Mouse (Mus musculus) neural tube, embryonic 12.5 days (tissue): Measurements from ENCODE around the gene Gm20388. TPM values are rescaled to one million over a fixed set of nuclear protein-coding genes. Genes with fewer than 3 reads are reported as not detected.

Experiments
- ATAC-seq: fragments of 200-750 bp; cut with Nextera tagmentation; 2 replicates; pipeline ENCODE4 v1.8.0; 2017; ENCODE audit warnings: low read depth, mild to moderate bottlenecking, moderate TSS enrichment, moderate library complexity; ENCODE audit not compliant: low FRiP score
- H3K27ac ChIP-seq: fragments of 300-500 bp; sonication (generic); 2 replicates; pipeline ENCODE4 v1.5.1; 2016
- H3K27me3 ChIP-seq: fragments of 300-500 bp; sonication (generic); replicated peaks from 2 replicates; pipeline ENCODE4 v1.6.1; 2016; ENCODE audit warnings: mild to moderate bottlenecking
- H3K36me3 ChIP-seq: fragments of 300-500 bp; sonication (generic); 2 replicates; pipeline ENCODE4 v1.6.1; 2016; ENCODE audit warnings: mild to moderate bottlenecking
- H3K4me1 ChIP-seq: fragments of 300-500 bp; sonication (generic); 2 replicates; pipeline ENCODE4 v1.6.1; 2016
- H3K4me2 ChIP-seq: fragments of 300-500 bp; sonication (generic); replicated peaks from 2 replicates; pipeline ENCODE4 v1.6.1; 2016; ENCODE audit warnings: mild to moderate bottlenecking
- H3K4me3 ChIP-seq: fragments of 300-500 bp; sonication (generic); 2 replicates; pipeline ENCODE4 v1.5.1; 2016
- H3K9ac ChIP-seq: fragments of 300-500 bp; sonication (generic); 2 replicates; pipeline ENCODE4 v1.6.1; 2016; ENCODE audit warnings: mild to moderate bottlenecking
- H3K9me3 ChIP-seq: fragments of 300-500 bp; sonication (generic); 2 replicates; pipeline ENCODE4 v1.6.1; 2016; ENCODE audit warnings: mild to moderate bottlenecking
- WGBS: fragments of 180-500 bp; shearing (Covaris S2); methylation state at CpG from one replicate; pipeline ENCODE4 v1.1.7; 2016; 5-methylcytosine and 5-hydroxymethylcytosine counted together
- polyA plus RNA-seq: library from polyadenylated mRNA; unstranded; fragments of >200 nt; fragmentation: Nextera tagmentation; extraction: Ambion mirVana; gene quantifications from 2 replicates; pipeline ENCODE4 v1.2.1, GENCODE M21; 2016

The Gm20388 gene
- polyA plus RNA-seq, 1 experiment from 2014 or later: not detected

GRCm38 (mm10) chr8:119972558-119972957 lies 61.9 kb downstream of the Gm20388 start:
- Histone ChIP-seq H3K9me3 (peaks cover 1% of the 10 kb centered on the region; the same call in 1 of the 2 replicates), H3K4me3 (no peak overlapping the region), H3K9ac (no peak overlapping the region), H3K27ac (no peak overlapping the region), H3K36me3 (no peaks in the 10 kb centered on the region), H3K27me3 (no peaks in the 10 kb centered on the region), H3K4me1 (no peaks in the 10 kb centered on the region), H3K4me2 (no peak overlapping the region)
- 73% methylated on average over 12 of the region's 12 CpGs for WGBS
- ATAC-seq: no peak

- whole genome bisulfite sequencing: 67% methylated on average over 11 of the region's 11 CpGs
- Histone ChIP-seq H3K27me3 (no peaks in the 10 kb centered on the region), H3K9ac (no peak overlapping the region), H3K27ac (no peak overlapping the region), H3K36me3 (no peaks in the 10 kb centered on the region), H3K4me3 (no peak overlapping the region), H3K4me2 (no peak overlapping the region), H3K4me1 (no peaks in the 10 kb centered on the region), H3K9me3 (no peaks in the 10 kb centered on the region)
- no peak for ATAC-seq
These were observed 68.2 kb downstream of the Gm20388 start for GRCm38 (mm10) chr8:119978770-119979381.

- WGBS: 82% methylated on average over 4 of the region's 4 CpGs
- no peak for ATAC-seq
- H3K4me3 ChIP-seq: no peak overlapping the region
These were observed 70.6 kb downstream of the Gm20388 start for GRCm38 (mm10) chr8:119981253-119981652.

GRCm38 (mm10) chr8:119984085-119984484 lies 73.4 kb downstream of the Gm20388 start:
- no peak overlapping the region for H3K4me3 ChIP-seq
- no peaks in the 10 kb centered on the region for H3K4me1 ChIP-seq
- no peak overlapping the region for H3K4me2 ChIP-seq
- H3K36me3 ChIP-seq: no peaks in the 10 kb centered on the region
- H3K9ac ChIP-seq: no peak overlapping the region
- H3K9me3 ChIP-seq: no peaks in the 10 kb centered on the region
- H3K27me3 ChIP-seq: no peaks in the 10 kb centered on the region
- no peak for ATAC-seq
- H3K27ac ChIP-seq: no peak overlapping the region

More at GRCm38 (mm10) chr8:119981253-119981652, 70.6 kb downstream of the Gm20388 start:
- Histone ChIP-seq H3K4me2 (no peak overlapping the region), H3K4me1 (no peaks in the 10 kb centered on the region), H3K9ac (no peak overlapping the region), H3K27me3 (no peaks in the 10 kb centered on the region), H3K27ac (no peak overlapping the region), H3K36me3 (no peaks in the 10 kb centered on the region), H3K9me3 (no peaks in the 10 kb centered on the region)

GRCm38 (mm10) chr8:119986174-119986573 lies 75.5 kb downstream of the Gm20388 start:
- Histone ChIP-seq H3K36me3 (no peaks in the 10 kb centered on the region), H3K9me3 (no peaks in the 10 kb centered on the region), H3K4me1 (no peaks in the 10 kb centered on the region), H3K27ac (no peak overlapping the region), H3K4me2 (no peak overlapping the region), H3K27me3 (peaks cover 6% of the 10 kb centered on the region), H3K9ac (no peak overlapping the region), H3K4me3 (no peak overlapping the region)
- 66% methylated on average over 5 of the region's 5 CpGs for WGBS
- ATAC-seq: no peak

GRCm38 (mm10) chr8:119988087-119988486 lies 77.4 kb downstream of the Gm20388 start:
- H3K9ac ChIP-seq: no peak overlapping the region
- H3K36me3 ChIP-seq: no peaks in the 10 kb centered on the region
- H3K27ac ChIP-seq: no peak overlapping the region
- peaks cover 23% of the 10 kb centered on the region for H3K27me3 ChIP-seq
- no peak overlapping the region for H3K4me3 ChIP-seq
- peaks cover 11% of the 10 kb centered on the region for H3K4me1 ChIP-seq
- no peak overlapping the region for H3K4me2 ChIP-seq
- no peak for ATAC-seq
- WGBS: 76% methylated on average over 15 of the region's 15 CpGs
- H3K9me3 ChIP-seq: no peaks in the 10 kb centered on the region

GRCm38 (mm10) chr8:119992249-119992648 lies 81.6 kb downstream of the Gm20388 start, which contains the start of gene Crispld2:
Crispld2 (plus strand) TSS chr8:119992438.
- Histone ChIP-seq H3K4me3 (peak within 1 kb of the TSS; percentile 19; the same call in 1 of the 2 replicates), H3K9ac (no peak within 1 kb of the TSS), H3K36me3 (no peaks in the 10 kb centered on the region), H3K27ac (no peak within 1 kb of the TSS), H3K27me3 (peaks cover 35% of the 10 kb centered on the region), H3K9me3 (no peaks in the 10 kb centered on the region), H3K4me2 (peak within 1 kb of the TSS; percentile 57), H3K4me1 (peaks cover 15% of the 10 kb centered on the region)
- peak; percentile 89 for ATAC-seq
- under 1% methylated on average over 25 of the region's 25 CpGs for WGBS

GRCm38 (mm10) chr8:119994114-119994513 lies 83.5 kb downstream of the Gm20388 start:
- H3K4me1 ChIP-seq: peaks cover 17% of the 10 kb centered on the region
- ATAC-seq: no peak
- peaks cover 35% of the 10 kb centered on the region for H3K27me3 ChIP-seq
- no peaks in the 10 kb centered on the region for H3K9me3 ChIP-seq
- H3K4me3 ChIP-seq: no peak overlapping the region
- no peaks in the 10 kb centered on the region for H3K36me3 ChIP-seq
- WGBS: 68% methylated on average over 7 of the region's 7 CpGs
- no peak overlapping the region for H3K27ac ChIP-seq
- H3K9ac ChIP-seq: no peak overlapping the region
- H3K4me2 ChIP-seq: peak overlapping the region; percentile 5; the same call in 1 of the 2 replicates

GRCm38 (mm10) chr8:119994556-119994955 lies 83.9 kb downstream of the Gm20388 start:
- H3K36me3 ChIP-seq: no peaks in the 10 kb centered on the region
- 51% methylated on average over 6 of the region's 6 CpGs for WGBS
- H3K9me3 ChIP-seq: no peaks in the 10 kb centered on the region
- H3K4me3 ChIP-seq: no peak overlapping the region
- H3K27ac ChIP-seq: no peak overlapping the region
- no peak for ATAC-seq
- 0 out of 2 replicates have a peak overlapping the region, but pooled peaks have one; percentile 5 for H3K4me2 ChIP-seq
- H3K27me3 ChIP-seq: peaks cover 35% of the 10 kb centered on the region
- H3K9ac ChIP-seq: no peak overlapping the region
- peaks cover 17% of the 10 kb centered on the region for H3K4me1 ChIP-seq

- WGBS: 81% methylated on average over 4 of the region's 4 CpGs
- no peak overlapping the region for H3K9ac ChIP-seq
- no peak overlapping the region for H3K4me3 ChIP-seq
- no peak overlapping the region for H3K4me2 ChIP-seq
- H3K9me3 ChIP-seq: no peaks in the 10 kb centered on the region
- peaks cover 14% of the 10 kb centered on the region for H3K4me1 ChIP-seq
- ATAC-seq: no peak
- peaks cover 20% of the 10 kb centered on the region for H3K27me3 ChIP-seq
- no peaks in the 10 kb centered on the region for H3K36me3 ChIP-seq
- no peak overlapping the region for H3K27ac ChIP-seq
These were observed 86.6 kb downstream of the Gm20388 start for GRCm38 (mm10) chr8:119997266-119997665.

- H3K9me3 ChIP-seq: no peaks in the 10 kb centered on the region
- H3K4me1 ChIP-seq: peaks cover 7% of the 10 kb centered on the region; the same call in 1 of the 2 replicates
- H3K27ac ChIP-seq: no peak overlapping the region
- no peak for ATAC-seq
- no peaks in the 10 kb centered on the region for H3K36me3 ChIP-seq
- H3K9ac ChIP-seq: no peak overlapping the region
- WGBS: 76% methylated on average over 8 of the region's 8 CpGs
- no peak overlapping the region for H3K4me3 ChIP-seq
- no peak overlapping the region for H3K4me2 ChIP-seq
- no peaks in the 10 kb centered on the region for H3K27me3 ChIP-seq
These were observed 89.8 kb downstream of the Gm20388 start for GRCm38 (mm10) chr8:120000461-120000860.

- WGBS: 67% methylated on average over 7 of the region's 7 CpGs
- Histone ChIP-seq H3K27me3 (no peaks in the 10 kb centered on the region), H3K9ac (no peak overlapping the region), H3K27ac (no peak overlapping the region), H3K36me3 (no peaks in the 10 kb centered on the region), H3K9me3 (no peaks in the 10 kb centered on the region), H3K4me1 (peaks cover 9% of the 10 kb centered on the region), H3K4me3 (no peak overlapping the region), H3K4me2 (no peak overlapping the region)
- ATAC-seq: no peak
These were observed 91.1 kb downstream of the Gm20388 start for GRCm38 (mm10) chr8:120001712-120002111.

GRCm38 (mm10) chr8:120002348-120002747 lies 91.7 kb downstream of the Gm20388 start:
- no peak overlapping the region for H3K4me2 ChIP-seq
- H3K4me1 ChIP-seq: peaks cover 13% of the 10 kb centered on the region
- H3K36me3 ChIP-seq: no peaks in the 10 kb centered on the region
- H3K9ac ChIP-seq: no peak overlapping the region
- H3K27ac ChIP-seq: no peak overlapping the region
- no peak for ATAC-seq
- 69% methylated on average over 9 of the region's 9 CpGs for WGBS
- no peak overlapping the region for H3K4me3 ChIP-seq
- no peaks in the 10 kb centered on the region for H3K9me3 ChIP-seq
- H3K27me3 ChIP-seq: no peaks in the 10 kb centered on the region
